Mouse (Mus musculus) adrenal gland, postnatal 14 days (tissue): ENCODE results near the gene Pirt. TPM values are rescaled to one million over a fixed set of nuclear protein-coding genes. Genes with fewer than 3 reads are reported as not detected.
A peak's percentile ranks its signal among the peaks of the same experiment; 100 is the strongest.

ENCODE experiments used
- DNase-seq: peaks from one replicate; pipeline ENCODE4 v3.0.0; 2021; ENCODE audit warnings: mixed read lengths
- total RNA-seq: library from RNA; stranded (reverse); gene quantifications from 2 replicates; pipeline ENCODE4 v1.2.3, GENCODE M21; 2021

Pirt gene
- total RNA-seq, 1 experiment from 2014 or later: 7.4 TPM

DNA sequence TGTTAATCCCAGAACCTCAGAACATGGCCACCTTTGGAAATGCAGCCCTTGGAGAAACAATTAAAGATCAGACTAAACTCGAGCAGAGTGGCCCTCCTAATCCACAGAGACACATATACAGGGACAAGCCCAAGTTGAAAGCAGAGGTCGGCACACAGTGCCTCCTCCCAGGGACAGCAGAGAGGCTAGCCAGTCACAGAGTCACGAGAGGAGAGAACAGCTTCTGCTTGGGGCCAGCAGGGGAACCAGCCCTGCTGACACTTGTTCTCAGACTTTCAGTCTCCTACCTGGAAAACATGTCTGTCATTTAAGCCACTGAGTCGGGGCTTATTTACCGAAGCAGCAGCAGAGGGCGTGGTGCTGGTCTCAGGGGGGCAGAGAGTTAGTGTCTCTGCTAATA, 34.7 kb downstream of the Pirt start:
- DNase-seq: no peak

DNA sequence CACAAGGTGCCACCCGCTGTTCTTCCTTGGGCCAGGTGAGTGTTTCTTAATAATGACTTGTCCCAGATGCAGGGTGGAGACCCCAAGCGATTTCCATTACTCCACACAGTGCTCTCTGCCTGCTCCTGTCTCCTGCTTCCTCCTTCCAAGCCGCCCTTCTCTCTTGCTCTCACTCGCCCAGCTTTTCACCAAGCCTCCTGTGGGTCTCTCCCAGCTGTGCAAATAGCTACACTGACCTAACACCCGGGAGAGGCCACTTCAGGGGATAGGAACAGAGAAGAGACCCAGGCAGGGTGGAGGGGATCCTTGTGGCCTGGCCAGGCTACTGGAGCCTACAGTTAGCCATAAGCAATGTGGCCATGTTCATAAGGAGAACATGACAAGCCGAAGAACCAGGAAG, 35.1 kb downstream of the Pirt start:
- no peak for DNase-seq

- DNase-seq: no peak
Measured at GRCm38 (mm10) chr11:66956303-66956702, 44.5 kb downstream of the Pirt start, which contains the start of gene Tmem238l. Tmem238l (plus strand) TSS chr11:66956638.

GRCm38 (mm10) chr11:66960797-66961196, 49.0 kb downstream of the Pirt start:
- DNase-seq: peak; percentile 16

DNA sequence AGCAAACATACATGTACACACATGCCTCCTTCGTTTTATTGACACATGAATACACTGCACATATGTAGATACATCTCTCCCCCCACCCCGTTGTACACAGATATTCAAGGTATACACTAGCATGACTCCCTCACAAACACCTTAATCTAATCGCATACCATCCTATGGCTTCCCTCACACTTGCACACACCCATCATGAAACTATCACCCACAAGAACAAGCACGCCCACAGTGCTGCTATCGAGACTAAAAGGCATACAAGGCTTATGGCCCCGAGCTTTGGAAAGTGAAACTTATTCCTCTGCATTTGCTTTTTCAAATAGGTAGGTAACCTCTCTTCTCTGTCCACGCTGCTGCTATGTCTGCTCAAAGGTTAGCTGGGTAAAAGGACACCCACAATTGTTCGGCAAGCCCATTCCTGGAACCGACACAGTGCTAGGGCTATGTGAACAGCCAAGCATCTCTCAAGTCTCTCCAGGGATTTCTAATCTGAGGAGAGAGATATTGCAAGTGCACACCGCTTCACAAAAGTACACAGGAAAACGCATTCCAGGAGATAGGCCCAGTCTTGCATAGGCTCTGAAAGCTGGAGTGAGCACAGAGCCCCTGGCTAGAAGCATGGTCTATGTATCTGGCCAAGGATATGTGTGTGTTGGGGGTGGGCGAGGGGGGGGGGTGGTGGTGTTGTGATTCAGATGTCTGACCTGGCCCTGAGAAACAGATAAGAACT, 49.8 kb downstream of the Pirt start:
- no peak for DNase-seq

DNA sequence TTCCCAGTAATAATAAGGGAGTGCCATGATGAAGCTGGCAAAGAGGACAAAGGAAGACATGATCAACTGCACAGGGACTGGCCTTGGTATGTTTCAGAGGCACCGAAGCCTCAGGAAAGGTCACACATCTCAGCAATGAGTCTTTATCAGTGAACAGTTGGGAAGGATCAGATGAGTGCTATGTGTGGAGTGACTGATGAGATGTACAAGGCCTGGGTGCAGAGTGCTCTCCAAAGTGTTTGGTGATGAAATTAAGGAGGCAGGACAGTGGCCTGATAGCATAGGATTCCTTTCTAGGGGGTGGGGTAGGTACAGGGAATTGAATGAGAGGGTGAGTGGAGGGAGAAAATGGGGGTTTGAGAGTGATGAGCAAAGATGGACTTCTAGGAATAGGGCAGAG, 51.7 kb downstream of the Pirt start:
- no peak for DNase-seq

- no peak for DNase-seq
Measured at GRCm38 (mm10) chr11:66966500-66967116, 54.8 kb downstream of the Pirt start.

GRCm38 (mm10) chr11:66968575-66968974, 56.8 kb downstream of the Pirt start:
- DNase-seq: no peak

DNA sequence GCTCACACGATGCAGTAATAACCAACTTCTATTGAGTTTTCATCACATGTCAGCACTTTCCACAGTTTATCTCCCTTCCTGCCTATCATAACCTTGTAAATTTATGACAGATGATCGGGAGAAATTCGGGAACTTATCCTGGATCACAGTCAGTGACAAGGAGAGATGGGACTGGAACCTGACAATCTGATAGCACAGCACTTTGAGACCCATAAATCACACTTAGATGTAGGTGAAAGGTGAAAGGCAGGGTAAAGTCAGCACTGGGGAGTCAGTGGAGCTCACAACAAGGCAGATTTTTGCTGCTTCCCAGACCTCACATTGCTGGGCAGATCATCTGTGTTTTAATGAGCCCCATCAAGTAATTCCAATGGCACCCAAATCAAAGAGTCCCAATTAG, 61.7 kb downstream of the Pirt start:
- DNase-seq: no peak

DNA sequence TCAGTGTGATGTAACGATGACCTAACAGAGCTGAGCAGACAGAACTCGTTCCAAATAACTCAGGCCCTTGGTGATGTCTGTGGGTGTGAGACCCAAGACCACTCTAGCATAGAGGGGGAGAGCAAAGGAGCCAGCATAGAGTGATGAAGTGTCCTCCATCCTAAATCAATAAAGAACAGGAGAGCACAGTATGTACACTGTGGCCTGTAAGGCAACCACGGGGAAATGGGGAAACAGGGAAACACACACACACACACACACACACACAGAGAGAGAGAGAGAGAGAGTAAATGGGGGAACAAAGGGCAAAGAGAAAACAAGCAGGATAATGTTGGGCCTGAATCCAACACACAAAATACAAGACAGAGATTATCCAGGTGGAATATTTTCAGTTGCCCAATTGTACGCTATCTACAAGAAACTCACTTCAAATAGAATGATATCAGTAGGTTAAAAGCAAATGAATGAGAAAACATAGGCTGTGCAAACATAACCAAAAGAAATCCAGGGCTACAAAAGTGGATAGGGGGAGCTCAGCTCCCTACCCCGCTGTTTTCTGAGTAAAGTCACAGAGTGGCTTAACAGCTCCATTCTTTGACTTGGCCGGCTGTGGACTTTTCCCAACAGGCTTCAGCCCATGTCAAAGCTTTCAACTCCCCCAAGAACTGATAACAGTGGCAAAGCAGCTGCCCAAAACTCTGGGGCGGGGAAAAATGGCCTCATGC, 64.0 kb downstream of the Pirt start:
- no peak for DNase-seq

Other genes with a start within 250 kb of the Pirt start
- not detected in 2 replicates for gene Tmem238l, start 44.7 kb downstream of the Pirt start, total RNA-seq
- gene Tmem220, start 113.2 kb downstream of the Pirt start, total RNA-seq: 5.6 and 6.0 TPM in 2 replicates
- 18.6 and 20.5 TPM in 2 replicates for gene Adprm, start 140.6 kb downstream of the Pirt start, total RNA-seq
- 21.4 and 24.3 TPM in 2 replicates for gene Sco1, start 140.7 kb downstream of the Pirt start, total RNA-seq
- gene Myh3, start 166.3 kb downstream of the Pirt start, total RNA-seq: 0.07 TPM in 1 of 2 replicates, not detected in the other